Mouse (Mus musculus): ENCODE measurements at regions not wholly inside any gene's neighbourhood (a gene's known extent, or its start where the extent isn't known, plus 50 kb on each side); places are given as distances from the start of the nearest gene placed in this dataset.

DNA sequence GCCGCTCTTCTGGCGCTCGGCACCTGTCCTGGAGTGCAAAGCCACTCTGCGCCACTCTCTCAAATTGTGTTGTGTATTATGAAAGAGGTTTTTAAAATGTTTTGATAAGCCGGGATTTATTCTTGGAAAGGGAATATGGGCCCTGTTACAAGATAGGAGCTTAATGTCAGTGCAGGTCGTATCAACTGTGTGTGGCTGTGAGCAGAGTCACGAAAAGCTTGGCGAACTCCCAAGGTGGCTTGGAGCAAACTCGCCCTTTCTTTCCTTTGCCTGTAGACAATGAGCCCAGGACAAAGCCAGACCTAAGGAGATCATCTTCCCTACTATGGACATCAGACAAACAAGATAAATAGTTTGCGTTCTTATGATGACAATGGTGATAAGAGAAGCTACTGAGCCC lies 74.3 kb upstream of the Map4k3 start:
- DNase-seq (no peak), ATAC-seq (ENCODE audit: low read depth) (no peak)
- Histone ChIP-seq H3K4me2 (no peak overlapping the region), H3K4me3 (replicated peaks) (no peak overlapping the region), H3K27ac (no peak overlapping the region), H3K9me3 (replicated peaks) (no peaks in the 10 kb centered on the region), H3K36me3 (no peaks in the 10 kb centered on the region), H3K27me3 (0 out of 2 replicates have a peak, but pooled peaks cover 5% of the 10 kb centered on the region), H3K9ac (no peak overlapping the region), H3K4me1 (replicated peaks) (peaks cover 4% of the 10 kb centered on the region; the same call in 1 of the 2 replicates)
- 55% methylated on average over 10 of the region's 10 CpGs for WGBS (ENCODE audit: insufficient replicate concordance)

DNA sequence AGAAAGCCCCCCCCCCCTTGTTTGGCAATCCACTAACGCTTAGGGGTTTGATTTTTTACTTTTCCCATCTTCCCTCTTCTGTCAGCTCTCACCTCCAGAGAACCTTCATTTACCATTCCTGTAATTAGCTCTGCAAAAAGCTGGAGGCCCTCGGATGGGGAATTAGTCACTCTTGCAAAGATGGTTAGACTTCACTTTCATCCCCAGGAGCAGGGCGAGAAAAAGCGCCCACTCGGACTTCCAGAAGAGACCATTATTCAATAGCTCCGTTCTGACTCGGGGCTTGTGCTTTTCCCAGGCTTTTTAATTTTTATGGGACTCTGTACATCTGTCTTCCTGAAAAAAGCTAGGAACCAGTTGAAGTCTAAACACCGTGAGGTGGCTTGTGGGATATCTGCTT lies 73.7 kb upstream of the Map4k3 start:
- no peak overlapping the region for H3K4me3 ChIP-seq (replicated peaks)
- 0 out of 2 replicates have a peak, but pooled peaks cover 5% of the 10 kb centered on the region for H3K27me3 ChIP-seq
- H3K9me3 ChIP-seq (replicated peaks), result no peaks in the 10 kb centered on the region
- peaks cover 4% of the 10 kb centered on the region; the same call in 1 of the 2 replicates for H3K4me1 ChIP-seq (replicated peaks)
- H3K4me2 ChIP-seq, result no peak overlapping the region
- 32% methylated on average over 8 of the region's 8 CpGs for WGBS (ENCODE audit: insufficient replicate concordance)
- H3K36me3 ChIP-seq, result no peaks in the 10 kb centered on the region
- no peak overlapping the region for H3K9ac ChIP-seq
- H3K27ac ChIP-seq, result no peak overlapping the region
- DNase-seq (no peak), ATAC-seq (ENCODE audit: low read depth) (no peak)

GRCm38 (mm10) chr17:80801451-80801983 lies 73.2 kb upstream of the Map4k3 start:
- H3K4me1 ChIP-seq (replicated peaks), result peaks cover 4% of the 10 kb centered on the region; the same call in 1 of the 2 replicates
- no peak overlapping the region for H3K9ac ChIP-seq
- H3K36me3 ChIP-seq, result no peaks in the 10 kb centered on the region
- H3K27me3 ChIP-seq, result 0 out of 2 replicates have a peak, but pooled peaks cover 5% of the 10 kb centered on the region
- peak overlapping the region; percentile 11; the same call in 1 of the 2 replicates for H3K4me2 ChIP-seq
- no peak overlapping the region for H3K27ac ChIP-seq
- 5% methylated on average over 16 of the region's 16 CpGs for WGBS (ENCODE audit: insufficient replicate concordance)
- no peak overlapping the region for H3K4me3 ChIP-seq (replicated peaks)
- DNase-seq (no peak), ATAC-seq (ENCODE audit: low read depth) (no peak)
- H3K9me3 ChIP-seq (replicated peaks), result no peaks in the 10 kb centered on the region

- H3K36me3 ChIP-seq, result no peaks in the 10 kb centered on the region
- no peak overlapping the region for H3K4me3 ChIP-seq (replicated peaks)
- DNase-seq, result no peak
- ATAC-seq (ENCODE audit: low read depth), result no peak
- peaks cover 4% of the 10 kb centered on the region; the same call in 1 of the 2 replicates for H3K4me1 ChIP-seq (replicated peaks)
- H3K4me2 ChIP-seq, result 0 out of 2 replicates have a peak overlapping the region, but pooled peaks have one; percentile 10
- no peak overlapping the region for H3K9ac ChIP-seq
- WGBS (ENCODE audit: insufficient replicate concordance), result 42% methylated on average over 13 of the region's 13 CpGs
- no peaks in the 10 kb centered on the region for H3K9me3 ChIP-seq (replicated peaks)
- H3K27me3 ChIP-seq, result 0 out of 2 replicates have a peak, but pooled peaks cover 5% of the 10 kb centered on the region
- no peak overlapping the region for H3K27ac ChIP-seq
Measured at GRCm38 (mm10) chr17:80800877-80801276, 72.6 kb upstream of the Map4k3 start.

GRCm38 (mm10) chr17:80800454-80800853 lies 72.2 kb upstream of the Map4k3 start:
- H3K9ac ChIP-seq, result no peak overlapping the region
- ATAC-seq (ENCODE audit: low read depth), result no peak
- H3K9me3 ChIP-seq (replicated peaks), result no peaks in the 10 kb centered on the region
- no peaks in the 10 kb centered on the region for H3K36me3 ChIP-seq
- 54% methylated on average over 5 of the region's 5 CpGs for WGBS (ENCODE audit: insufficient replicate concordance)
- H3K27ac ChIP-seq, result no peak overlapping the region
- no peak overlapping the region for H3K4me2 ChIP-seq
- peaks cover 4% of the 10 kb centered on the region; the same call in 1 of the 2 replicates for H3K4me1 ChIP-seq (replicated peaks)
- 0 out of 2 replicates have a peak, but pooled peaks cover 5% of the 10 kb centered on the region for H3K27me3 ChIP-seq
- H3K4me3 ChIP-seq (replicated peaks), result no peak overlapping the region
- no peak for DNase-seq

GRCm38 (mm10) chr17:80799061-80799460 lies 70.8 kb upstream of the Map4k3 start:
- Histone ChIP-seq H3K4me1 (replicated peaks) (peaks cover 4% of the 10 kb centered on the region; the same call in 1 of the 2 replicates), H3K9me3 (replicated peaks) (no peaks in the 10 kb centered on the region), H3K27ac (no peak overlapping the region), H3K4me3 (replicated peaks) (no peak overlapping the region), H3K9ac (no peak overlapping the region), H3K27me3 (0 out of 2 replicates have a peak, but pooled peaks cover 5% of the 10 kb centered on the region), H3K36me3 (no peaks in the 10 kb centered on the region), H3K4me2 (no peak overlapping the region)
- 70% methylated on average over 6 of the region's 6 CpGs for WGBS (ENCODE audit: insufficient replicate concordance)
- DNase-seq, result no peak
- no peak for ATAC-seq (ENCODE audit: low read depth)

- Histone ChIP-seq H3K27me3 (0 out of 2 replicates have a peak, but pooled peaks cover 5% of the 10 kb centered on the region), H3K9ac (no peak overlapping the region), H3K4me1 (replicated peaks) (peaks cover 4% of the 10 kb centered on the region; the same call in 1 of the 2 replicates), H3K4me2 (no peak overlapping the region), H3K9me3 (replicated peaks) (no peaks in the 10 kb centered on the region), H3K27ac (no peak overlapping the region), H3K4me3 (replicated peaks) (no peak overlapping the region), H3K36me3 (no peaks in the 10 kb centered on the region)
- WGBS (ENCODE audit: insufficient replicate concordance), result 72% methylated on average over 6 of the region's 6 CpGs
- ATAC-seq (ENCODE audit: low read depth), result no peak
- no peak for DNase-seq
Measured at GRCm38 (mm10) chr17:80798281-80798980, 70.1 kb upstream of the Map4k3 start.

DNA sequence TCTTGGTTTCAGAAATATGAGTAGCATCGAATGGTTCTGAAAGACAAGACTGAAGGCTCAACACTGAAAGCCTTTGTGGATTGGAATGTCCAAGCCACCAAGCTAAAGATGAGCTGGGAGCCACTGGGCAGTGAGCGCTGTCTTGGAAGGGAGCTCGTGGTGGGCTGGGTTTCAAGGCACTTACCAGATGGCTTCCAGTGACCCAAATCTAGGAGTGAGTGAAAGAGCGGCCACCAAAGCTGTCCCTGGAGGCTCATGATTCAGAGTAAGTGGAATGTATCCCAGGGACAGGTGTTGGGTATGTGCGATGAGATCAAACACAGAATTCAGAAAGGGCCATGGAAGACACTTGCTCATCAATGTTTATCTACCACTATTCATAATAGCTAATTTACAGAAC lies 68.5 kb upstream of the Map4k3 start:
- Histone ChIP-seq H3K4me2 (no peak overlapping the region), H3K9ac (no peak overlapping the region), H3K9me3 (replicated peaks) (no peaks in the 10 kb centered on the region), H3K27ac (no peak overlapping the region), H3K36me3 (no peaks in the 10 kb centered on the region), H3K27me3 (0 out of 2 replicates have a peak, but pooled peaks cover under 1% of the 10 kb centered on the region), H3K4me3 (replicated peaks) (no peak overlapping the region), H3K4me1 (replicated peaks) (no peaks in the 10 kb centered on the region; the same call in 1 of the 2 replicates)
- no peak for DNase-seq
- WGBS (ENCODE audit: insufficient replicate concordance), result 79% methylated on average over 5 of the region's 5 CpGs
- ATAC-seq (ENCODE audit: low read depth), result no peak

- Histone ChIP-seq H3K9ac (no peak overlapping the region), H3K27ac (no peak overlapping the region), H3K9me3 (replicated peaks) (no peaks in the 10 kb centered on the region), H3K27me3 (no peaks in the 10 kb centered on the region), H3K4me2 (no peak overlapping the region), H3K36me3 (no peaks in the 10 kb centered on the region), H3K4me1 (replicated peaks) (no peaks in the 10 kb centered on the region), H3K4me3 (replicated peaks) (no peak overlapping the region)
- ATAC-seq (ENCODE audit: low read depth) (no peak), DNase-seq (no peak)
- 65% methylated on average over 8 of the region's 8 CpGs for WGBS (ENCODE audit: insufficient replicate concordance)
Measured at GRCm38 (mm10) chr17:80796386-80796785, 68.1 kb upstream of the Map4k3 start.

- Histone ChIP-seq H3K4me3 (replicated peaks) (no peak overlapping the region), H3K9ac (no peak overlapping the region), H3K27me3 (no peaks in the 10 kb centered on the region), H3K36me3 (no peaks in the 10 kb centered on the region), H3K4me2 (no peak overlapping the region), H3K4me1 (replicated peaks) (no peaks in the 10 kb centered on the region), H3K27ac (no peak overlapping the region), H3K9me3 (replicated peaks) (no peaks in the 10 kb centered on the region)
- DNase-seq (no peak), ATAC-seq (ENCODE audit: low read depth) (no peak)
- WGBS (ENCODE audit: insufficient replicate concordance), result 75% methylated on average over 8 of the region's 8 CpGs
Measured at GRCm38 (mm10) chr17:80795453-80796105, 67.3 kb upstream of the Map4k3 start.

GRCm38 (mm10) chr17:80792605-80793004 lies 64.3 kb upstream of the Map4k3 start:
- Histone ChIP-seq H3K27ac (no peak overlapping the region), H3K4me2 (no peak overlapping the region), H3K4me1 (replicated peaks) (no peaks in the 10 kb centered on the region), H3K9me3 (replicated peaks) (no peaks in the 10 kb centered on the region), H3K27me3 (no peaks in the 10 kb centered on the region), H3K9ac (no peak overlapping the region), H3K36me3 (no peaks in the 10 kb centered on the region), H3K4me3 (replicated peaks) (no peak overlapping the region)
- DNase-seq, result no peak
- ATAC-seq (ENCODE audit: low read depth), result no peak
- 52% methylated on average over 4 of the region's 4 CpGs for WGBS (ENCODE audit: insufficient replicate concordance)
